Mouse (Mus musculus) MEL (cell line): Measurements from ENCODE around the gene Ppp1r15a. TPM values are rescaled to one million over a fixed set of nuclear protein-coding genes. Genes with fewer than 3 reads are reported as not detected.

Experiments
- DNase-seq: peaks from one replicate; pipeline ENCODE4 v3.0.0; 2011; ENCODE audit warnings: low read depth, low spot score
- H3K27ac ChIP-seq: 2 replicates; pipeline ENCODE4 v1.5.1; 2012; ENCODE audit warnings: low read depth, mild to moderate bottlenecking, control low read depth, low read length, moderate library complexity; ENCODE audit not compliant: control insufficient read depth
- H3K27me3 ChIP-seq, 2 experiments: fragments of 150-350 bp in 1 of 2; sonication (generic) in 1 of 2; 2 replicates each; pipeline ENCODE4 v1.6.1; 2012; ENCODE audit warnings: low read length in 2 of 2, mild to moderate bottlenecking in 2 of 2, improper control_type of control experiment in 1 of 2, moderate library complexity in 1 of 2; ENCODE audit not compliant: insufficient read depth in 2 of 2, control insufficient read depth in 1 of 2
- H3K36me3 ChIP-seq, 2 experiments: 2 replicates each; pipeline ENCODE4 v1.6.1; 2012 to 2014; ENCODE audit warnings: low read length in 2 of 2, improper control_type of control experiment in 1 of 2, inconsistent platforms in 1 of 2, mild to moderate bottlenecking in 1 of 2; ENCODE audit not compliant: insufficient read depth in 2 of 2, control insufficient read depth in 1 of 2
- H3K4me1 ChIP-seq, 2 experiments: fragments of 150-350 bp in 1 of 2; sonication (generic) in 1 of 2; 2 replicates each; pipeline ENCODE4 v1.6.1; 2012; ENCODE audit warnings: low read length in 2 of 2, improper control_type of control experiment in 1 of 2, mild to moderate bottlenecking in 1 of 2; ENCODE audit not compliant: insufficient read depth in 2 of 2, control insufficient read depth in 1 of 2
- H3K4me3 ChIP-seq, 2 experiments: fragments of 150-350 bp in 1 of 2; sonication (generic) in 1 of 2; 2 replicates each; pipeline ENCODE4 v1.5.1; 2012; ENCODE audit warnings: low read depth in 2 of 2, low read length in 2 of 2, mild to moderate bottlenecking in 2 of 2, moderate library complexity in 2 of 2, control low read depth in 1 of 2, improper control_type of control experiment in 1 of 2; ENCODE audit not compliant: control insufficient read depth in 1 of 2, insufficient read depth in 1 of 2
- H3K79me2 ChIP-seq: 2 replicates; pipeline ENCODE4 v1.6.1; 2012; ENCODE audit warnings: mild to moderate bottlenecking, low read length, moderate library complexity; ENCODE audit not compliant: control insufficient read depth, poor library complexity, insufficient read depth
- H3K9ac ChIP-seq: 2 replicates; pipeline ENCODE4 v1.6.1; 2012; ENCODE audit warnings: low read depth, mild to moderate bottlenecking, control low read depth, low read length, moderate library complexity; ENCODE audit not compliant: control insufficient read depth, poor library complexity, severe bottlenecking
- H3K9me3 ChIP-seq: fragments of 150-350 bp; sonication (generic); replicated peaks from 2 replicates; pipeline ENCODE4 v1.6.1; 2012; ENCODE audit warnings: mild to moderate bottlenecking, low read length, improper control_type of control experiment, moderate library complexity; ENCODE audit not compliant: insufficient read depth
- BHLHE40 ChIP-seq: IDR thresholded peaks from 2 replicates; pipeline ENCODE4 v1.6.1; 2012; ENCODE audit warnings: low read depth, mild to moderate bottlenecking, inconsistent platforms, low read length, improper control_type of control experiment, borderline replicate concordance
- CHD1 ChIP-seq: IDR thresholded peaks from 2 replicates; pipeline ENCODE4 v1.6.1; 2012; ENCODE audit warnings: low read depth, mild to moderate bottlenecking, inconsistent platforms, low read length, improper control_type of control experiment
- CHD2 ChIP-seq: IDR thresholded peaks from 2 replicates; pipeline ENCODE4 v1.6.1; 2011; ENCODE audit warnings: low read length, improper control_type of control experiment
- CTCF ChIP-seq, 3 experiments: IDR thresholded peaks in 2 of 3; conservative IDR thresholded peaks in 1 of 3; 2 replicates each; pipeline ENCODE4 v1.5.1; 2011 to 2012; ENCODE audit warnings: low read length in 3 of 3, low read depth in 2 of 3, mild to moderate bottlenecking in 2 of 3, improper control_type of control experiment in 1 of 3, inconsistent platforms in 1 of 3, mixed read lengths in 1 of 3, moderate library complexity in 1 of 3; ENCODE audit not compliant: control insufficient read depth in 1 of 3, insufficient read depth in 1 of 3, poor library complexity in 1 of 3, severe bottlenecking in 1 of 3
- ELF1 ChIP-seq: IDR thresholded peaks from 2 replicates; pipeline ENCODE4 v1.6.1; 2014; ENCODE audit warnings: low read depth, mild to moderate bottlenecking, inconsistent platforms, low read length, improper control_type of control experiment, moderate library complexity
- ETS1 ChIP-seq: IDR thresholded peaks from 2 replicates; pipeline ENCODE4 v1.6.1; 2012; ENCODE audit warnings: low read depth, mild to moderate bottlenecking, inconsistent platforms, low read length, improper control_type of control experiment, moderate library complexity
- GABPA ChIP-seq: IDR thresholded peaks from 2 replicates; pipeline ENCODE4 v1.6.1; 2012; ENCODE audit warnings: low read depth, mild to moderate bottlenecking, inconsistent platforms, low read length, improper control_type of control experiment, moderate library complexity
- GATA1 ChIP-seq: IDR thresholded peaks from 2 replicates; pipeline ENCODE4 v1.6.1; 2011; ENCODE audit warnings: low read depth, low read length, improper control_type of control experiment
- MAX ChIP-seq: IDR thresholded peaks from 2 replicates; pipeline ENCODE4 v1.6.1; 2011; ENCODE audit warnings: low read length, improper control_type of control experiment
- MYB ChIP-seq: IDR thresholded peaks from 2 replicates; pipeline ENCODE4 v1.6.1; 2011; ENCODE audit warnings: mild to moderate bottlenecking, low read depth, low read length, improper control_type of control experiment
- NELFE ChIP-seq: IDR thresholded peaks from 2 replicates; pipeline ENCODE4 v1.6.1; 2011; ENCODE audit warnings: low read depth, low read length, improper control_type of control experiment
- NRF1 ChIP-seq: IDR thresholded peaks from 2 replicates; pipeline ENCODE4 v1.6.1; 2014; ENCODE audit warnings: low read depth, mild to moderate bottlenecking, inconsistent platforms, low read length, improper control_type of control experiment, moderate library complexity; ENCODE audit not compliant: poor library complexity, insufficient read depth, severe bottlenecking
- POLR2A ChIP-seq, 2 experiments: IDR thresholded peaks; 2 replicates each; pipeline ENCODE4 v1.6.1; 2011 to 2012; ENCODE audit warnings: low read length in 2 of 2, mild to moderate bottlenecking in 2 of 2, control low read depth in 1 of 2, improper control_type of control experiment in 1 of 2, low read depth in 1 of 2, moderate library complexity in 1 of 2; ENCODE audit not compliant: control insufficient read depth in 1 of 2, insufficient read depth in 1 of 2, poor library complexity in 1 of 2
- POLR2AphosphoS2 ChIP-seq: IDR thresholded peaks from 2 replicates; pipeline ENCODE4 v1.6.1; 2011; ENCODE audit warnings: low read length, improper control_type of control experiment
- RAD21 ChIP-seq: IDR thresholded peaks from 2 replicates; pipeline ENCODE4 v1.6.1; 2011; ENCODE audit warnings: mild to moderate bottlenecking, low read depth, low read length, improper control_type of control experiment
- RCOR1 ChIP-seq: IDR thresholded peaks from 2 replicates; pipeline ENCODE4 v1.6.1; 2012; ENCODE audit warnings: low read depth, mild to moderate bottlenecking, inconsistent platforms, low read length, improper control_type of control experiment
- SIN3A ChIP-seq: IDR thresholded peaks from 2 replicates; pipeline ENCODE4 v1.6.1; 2012; ENCODE audit warnings: low read length, improper control_type of control experiment, inconsistent platforms
- SMC3 ChIP-seq: IDR thresholded peaks from 2 replicates; pipeline ENCODE4 v1.6.1; 2011; ENCODE audit warnings: low read depth, low read length, improper control_type of control experiment
- TAL1 ChIP-seq: IDR thresholded peaks from 2 replicates; pipeline ENCODE4 v1.6.1; 2012; ENCODE audit warnings: mild to moderate bottlenecking, inconsistent platforms, low read length, moderate library complexity, mixed read lengths
- TCF12 ChIP-seq: IDR thresholded peaks from 2 replicates; pipeline ENCODE4 v1.6.1; 2014; ENCODE audit warnings: low read depth, mild to moderate bottlenecking, inconsistent platforms, low read length, improper control_type of control experiment, moderate library complexity
- USF1 ChIP-seq: IDR thresholded peaks from 2 replicates; pipeline ENCODE4 v1.6.1; 2014; ENCODE audit warnings: low read depth, mild to moderate bottlenecking, inconsistent platforms, low read length, improper control_type of control experiment, moderate library complexity
- ZMIZ1 ChIP-seq: IDR thresholded peaks from 2 replicates; pipeline ENCODE4 v1.6.1; 2012; ENCODE audit warnings: low read depth, mild to moderate bottlenecking, inconsistent platforms, low read length, improper control_type of control experiment, moderate library complexity
- polyA plus RNA-seq, 2 experiments: library from polyadenylated mRNA; stranded (reverse) in 1 of 2; unstranded in 1 of 2; fragments of >175 nt in 1 of 2; fragments of >200 nt in 1 of 2; gene quantifications; 2 replicates each; pipeline versions ENCODE4 v1.2.1 to v1.2.4; 2012; ENCODE audit warnings: low replicate concordance in 2 of 2, low read depth in 1 of 2; ENCODE audit not compliant: insufficient read length in 2 of 2, insufficient read depth in 1 of 2, missing spikeins in 1 of 2
- total RNA-seq: library from RNA; depleted of rRNA; stranded (reverse); fragments of 300-350 nt; gene quantifications from 2 replicates; pipeline ENCODE4 v1.2.3, GENCODE M21; 2012

Ppp1r15a gene
- total and polyA plus RNA-seq, 3 experiments = 27.0 to 78.0 TPM; not detected in 1

DNA sequence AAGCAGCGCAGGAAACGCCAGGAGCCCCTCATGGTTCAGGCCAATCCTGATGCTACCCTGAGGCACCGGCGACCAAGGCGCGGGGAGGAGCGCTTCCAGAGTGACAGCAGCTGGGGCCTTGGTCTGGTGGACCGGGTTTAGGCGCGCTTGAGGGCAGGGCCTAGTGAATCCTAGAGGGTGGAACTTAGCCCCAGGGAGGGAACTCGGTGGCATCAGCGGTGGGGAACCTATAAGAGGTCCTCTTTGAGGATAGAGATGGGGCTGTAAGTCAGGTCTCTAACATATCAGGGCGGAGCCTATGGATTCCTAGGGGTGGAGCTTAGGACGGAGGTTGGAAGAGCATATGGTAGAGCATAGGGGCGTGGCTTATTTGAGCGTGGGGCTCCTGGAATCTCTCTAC is 10.6 kb downstream of the Ppp1r15a start:
- H3K9ac ChIP-seq = no peak overlapping the region
- peak; percentile 49 for DNase-seq
- no peaks in the 10 kb centered on the region; the same call in 1 of the 2 replicates for H3K79me2 ChIP-seq
- H3K4me1 ChIP-seq = no peaks in the 10 kb centered on the region
- H3K27ac ChIP-seq = no peak overlapping the region
- no peaks in the 10 kb centered on the region for H3K36me3 ChIP-seq
- TF ChIP-seq MAX = no peak
- no peak for TF ChIP-seq ELF1
- TF ChIP-seq CTCF (IDR thresholded peaks at IDR 0.05 in 2 of 3, conservative IDR thresholded peaks at IDR 0.05 in 1 of 3; ENCODE audit: control insufficient read depth in 1 of 3, insufficient read depth in 1 of 3, low read depth in 2 of 3, low read length in 3 of 3, poor library complexity in 1 of 3, severe bottlenecking in 1 of 3) = no peak
- no peak for TF ChIP-seq RAD21
- no peak for TF ChIP-seq TAL1
- no peak for TF ChIP-seq USF1
- TF ChIP-seq ETS1 = no peak
- TF ChIP-seq SIN3A = no peak
- no peak for TF ChIP-seq RCOR1
- no peak for TF ChIP-seq BHLHE40
- no peak overlapping the region for H3K4me3 ChIP-seq
- H3K27me3 ChIP-seq = no peaks in the 10 kb centered on the region
- H3K9me3 ChIP-seq = no peaks in the 10 kb centered on the region

DNA sequence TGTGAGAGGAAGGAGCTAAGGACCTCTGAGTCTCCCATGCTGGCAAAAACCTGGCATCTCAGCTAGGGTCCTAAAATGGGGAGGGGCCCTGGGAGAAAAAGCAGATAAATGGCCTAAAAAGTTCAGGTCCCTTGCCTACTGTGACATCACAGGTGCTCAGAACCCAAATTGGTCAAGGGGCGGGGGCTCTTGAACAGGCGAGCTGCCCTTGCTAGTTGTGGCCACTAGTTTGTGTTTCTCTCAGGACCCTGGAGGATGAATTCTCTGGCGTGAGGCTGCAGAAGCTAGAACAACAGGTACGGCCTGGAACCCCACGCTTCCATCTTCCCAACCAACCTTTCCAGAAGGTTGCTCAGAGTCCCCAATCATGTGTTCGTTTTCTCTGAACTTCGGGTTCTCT is 11.7 kb downstream of the Ppp1r15a start:
- H3K27ac ChIP-seq = no peak overlapping the region

More for the DNA sequence above, 11.7 kb downstream of the Ppp1r15a start:
- no peaks in the 10 kb centered on the region for H3K9me3 ChIP-seq
- TF ChIP-seq TCF12 = no peak
- no peak for TF ChIP-seq NRF1
- no peak for TF ChIP-seq CTCF (IDR thresholded peaks at IDR 0.05 in 2 of 3, conservative IDR thresholded peaks at IDR 0.05 in 1 of 3; ENCODE audit: control insufficient read depth in 1 of 3, insufficient read depth in 1 of 3, low read depth in 2 of 3, low read length in 3 of 3, poor library complexity in 1 of 3, severe bottlenecking in 1 of 3)
- TF ChIP-seq CHD2 = no peak
- no peak for TF ChIP-seq CHD1
- no peak for TF ChIP-seq POLR2A (IDR thresholded peaks at IDR 0.05; ENCODE audit: control insufficient read depth in 1 of 2, insufficient read depth in 1 of 2, low read depth in 1 of 2, low read length in 2 of 2, poor library complexity in 1 of 2)
- TF ChIP-seq POLR2AphosphoS2 = no peak
- no peak for TF ChIP-seq ZMIZ1
- TF ChIP-seq NELFE = no peak
- no peak for TF ChIP-seq ETS1
- no peak for TF ChIP-seq MYB
- TF ChIP-seq TAL1 = no peak
- TF ChIP-seq SMC3 = no peak
- no peak for TF ChIP-seq GABPA
- no peak for TF ChIP-seq GATA1
- no peak overlapping the region for H3K9ac ChIP-seq
- no peaks in the 10 kb centered on the region for H3K27me3 ChIP-seq
- H3K4me3 ChIP-seq = no peak overlapping the region
- H3K79me2 ChIP-seq = peaks cover 7% of the 10 kb centered on the region
- no peak for DNase-seq
- no peaks in the 10 kb centered on the region for H3K36me3 ChIP-seq
- no peaks in the 10 kb centered on the region for H3K4me1 ChIP-seq
